Mouse (Mus musculus) small intestine, adult 2 months (tissue): ENCODE results near the gene Eya2. TPM values are rescaled to one million over a fixed set of nuclear protein-coding genes. Genes with fewer than 3 reads are reported as not detected.

Experiments
- H3K27ac ChIP-seq: fragments of 200-500 bp; 2 replicates; pipeline ENCODE4 v1.5.1; 2012; ENCODE audit warnings: low read depth, low read length, control low read depth, inconsistent platforms; ENCODE audit not compliant: insufficient read depth
- H3K27me3 ChIP-seq: fragments of 200-500 bp; 2 replicates; pipeline ENCODE4 v1.6.1; 2012; ENCODE audit warnings: mild to moderate bottlenecking, moderate library complexity, low read length, inconsistent platforms; ENCODE audit not compliant: control insufficient read depth, insufficient read depth
- H3K36me3 ChIP-seq: fragments of 200-500 bp; 2 replicates; pipeline ENCODE4 v1.6.1; 2012; ENCODE audit warnings: mild to moderate bottlenecking, low read length, control low read depth, inconsistent platforms; ENCODE audit not compliant: control insufficient read depth, insufficient read depth
- H3K4me1 ChIP-seq: fragments of 200-500 bp; 2 replicates; pipeline ENCODE4 v1.6.1; 2012; ENCODE audit warnings: low read length, inconsistent platforms, mixed read lengths; ENCODE audit not compliant: control insufficient read depth, insufficient read depth, insufficient read length
- H3K4me3 ChIP-seq: fragments of 200-500 bp; 2 replicates; pipeline ENCODE4 v1.5.1; 2012; ENCODE audit warnings: low read depth, mild to moderate bottlenecking, control low read depth, inconsistent platforms, low read length, moderate library complexity
- CTCF ChIP-seq: fragments of 200-500 bp; IDR thresholded peaks from 2 replicates; pipeline ENCODE4 v1.5.1; 2012; ENCODE audit warnings: low read depth, mild to moderate bottlenecking, control low read depth, inconsistent platforms, low read length, moderate library complexity, mixed read lengths; ENCODE audit not compliant: insufficient replicate concordance, insufficient read length; ENCODE audit errors: extremely low read depth
- POLR2A ChIP-seq: fragments of 200-500 bp; IDR thresholded peaks from 2 replicates; pipeline ENCODE4 v1.6.1; 2012; ENCODE audit warnings: low read depth, mild to moderate bottlenecking, control low read depth, inconsistent platforms, low read length, moderate library complexity
- WGBS: fragments of 180-500 bp; shearing (Covaris S2); methylation state at CpG from one replicate; pipeline ENCODE4 v1.1.7; 2018; 5-methylcytosine and 5-hydroxymethylcytosine counted together
- polyA plus RNA-seq: library from polyadenylated mRNA; depleted of rRNA; stranded (reverse); fragments of >200 nt; gene quantifications from 2 replicates; pipeline ENCODE4 v1.2.3, GENCODE M21; 2012

Eya2 gene
- polyA plus RNA-seq, 1 experiment, result 0.93 TPM

DNA sequence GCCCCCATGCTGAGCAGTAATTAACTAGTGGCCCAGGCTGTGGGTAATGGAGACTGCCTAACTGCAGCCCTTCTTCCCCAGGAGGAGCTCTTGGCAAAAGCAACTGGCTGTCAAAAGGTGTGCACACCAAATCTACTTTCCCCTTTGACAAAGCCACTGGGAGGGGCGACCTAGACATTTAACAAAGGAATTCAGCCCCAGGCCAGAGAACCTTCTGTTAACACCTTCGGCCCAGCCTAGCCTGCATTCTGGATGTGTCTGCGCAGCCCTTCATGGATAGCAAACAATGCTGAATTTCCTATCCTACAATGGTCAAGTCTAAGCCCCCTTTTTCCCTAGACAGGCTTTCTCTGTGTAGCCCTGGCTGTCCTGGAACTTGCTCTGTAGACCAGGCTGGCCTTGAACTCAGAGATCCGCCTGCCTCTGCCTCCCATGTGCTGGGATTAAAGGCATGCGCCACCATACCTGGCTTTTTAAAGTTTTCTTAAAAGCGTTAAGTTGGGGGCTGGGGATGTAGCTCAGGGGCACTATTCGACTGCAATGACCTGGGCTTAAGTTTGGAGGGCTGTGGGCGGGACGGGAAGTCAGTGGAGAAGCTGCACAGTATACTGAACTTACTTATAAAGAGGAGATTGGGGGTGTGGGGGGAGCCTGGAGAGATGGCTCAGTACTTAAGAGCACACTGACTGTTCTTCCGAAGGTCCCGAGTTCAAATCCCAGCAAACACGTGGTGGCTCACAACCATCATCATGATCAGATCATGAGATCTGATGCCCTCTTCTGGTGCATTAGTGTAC, 213.5 kb downstream of the Eya2 start:
- Histone ChIP-seq H3K27me3 (no peaks in the 10 kb centered on the region), H3K4me3 (no peak overlapping the region), H3K4me1 (no peaks in the 10 kb centered on the region), H3K27ac (no peak overlapping the region), H3K36me3 (peaks cover 72% of the 10 kb centered on the region)
- 97% methylated on average over 12 of the region's 12 CpGs for WGBS
- TF ChIP-seq POLR2A (no peak), CTCF (no peak)

DNA sequence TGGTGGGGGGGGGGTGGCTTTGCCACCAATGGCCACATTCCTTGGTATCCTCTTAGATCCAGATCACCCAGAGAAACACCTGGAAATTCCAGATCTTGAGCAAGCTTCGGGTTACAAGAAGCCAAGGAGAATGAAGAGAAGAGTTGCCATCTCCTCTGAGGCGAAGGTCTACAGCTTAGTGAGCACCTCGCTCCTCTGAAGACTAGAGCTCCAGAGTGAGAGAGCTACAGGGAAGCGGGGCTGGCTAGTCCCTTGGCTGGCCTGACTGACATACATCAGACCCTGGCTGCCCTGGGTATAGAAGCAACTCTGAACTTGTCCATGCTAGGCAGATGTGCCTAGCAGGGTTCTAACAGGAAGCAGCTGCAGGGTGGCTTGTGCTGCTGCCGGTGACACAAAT, 214.3 kb downstream of the Eya2 start:
- Histone ChIP-seq H3K27ac (no peak overlapping the region), H3K4me3 (no peak overlapping the region), H3K36me3 (peaks cover 76% of the 10 kb centered on the region), H3K4me1 (no peaks in the 10 kb centered on the region), H3K27me3 (no peaks in the 10 kb centered on the region)
- TF ChIP-seq POLR2A (no peak), CTCF (no peak)
- 93% methylated on average over 5 of the region's 5 CpGs for WGBS

DNA sequence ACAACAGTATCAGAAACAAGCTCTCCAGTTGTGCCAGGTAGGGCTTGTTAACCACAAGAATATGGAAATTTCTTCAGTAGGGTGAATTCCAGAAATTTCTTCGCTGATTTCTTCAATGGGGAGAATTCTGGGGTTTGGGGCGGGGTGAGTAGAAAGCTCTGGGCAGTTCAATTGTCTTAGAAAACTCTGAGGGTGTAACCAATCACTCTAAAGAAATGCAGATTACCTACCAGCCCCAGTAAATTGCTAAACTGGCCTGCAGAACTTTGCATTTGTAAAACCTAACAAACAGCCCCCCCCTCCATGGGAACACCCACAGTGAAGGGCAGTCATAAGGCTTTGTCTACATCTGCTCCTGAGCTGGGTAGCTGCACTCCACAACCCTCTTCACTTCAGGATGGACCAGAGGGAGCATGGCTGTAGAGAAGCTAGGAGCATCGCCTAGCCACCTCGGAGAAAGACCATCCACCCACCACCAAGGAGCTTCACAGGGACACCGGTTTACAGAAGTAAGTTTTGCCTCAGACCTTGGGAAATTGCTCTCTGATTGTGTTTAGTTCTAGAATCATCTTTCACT, 215.2 kb downstream of the Eya2 start:
- Histone ChIP-seq H3K27me3 (no peaks in the 10 kb centered on the region), H3K27ac (no peak overlapping the region), H3K4me3 (no peak overlapping the region), H3K36me3 (peaks cover 74% of the 10 kb centered on the region), H3K4me1 (no peaks in the 10 kb centered on the region)
- 92% methylated on average over 5 of the region's 5 CpGs for WGBS
- TF ChIP-seq CTCF, result no peak
- no peak for TF ChIP-seq POLR2A

DNA sequence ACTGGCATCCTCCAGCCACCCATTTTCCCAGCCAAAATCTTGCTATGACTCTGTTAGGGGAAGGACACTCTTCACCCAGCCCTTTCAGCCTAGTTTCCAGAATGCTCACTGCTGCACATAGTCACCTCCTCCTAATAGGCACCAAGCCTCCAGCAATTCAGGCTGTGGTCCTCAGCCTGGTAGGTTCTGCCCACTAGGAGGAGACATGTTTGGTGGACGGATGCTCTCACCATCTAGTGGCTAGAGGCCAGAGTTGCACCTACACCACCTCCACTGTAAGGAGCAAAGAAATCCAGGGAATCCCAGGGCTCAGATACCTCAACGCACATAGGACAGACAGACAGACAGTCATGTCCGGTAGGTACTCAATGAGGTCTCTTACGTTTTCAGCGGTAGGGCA, 216.7 kb downstream of the Eya2 start:
- WGBS, result 67% methylated on average over 5 of the region's 5 CpGs
- Histone ChIP-seq H3K27ac (no peak overlapping the region), H3K36me3 (peaks cover 65% of the 10 kb centered on the region), H3K4me3 (no peak overlapping the region), H3K4me1 (no peaks in the 10 kb centered on the region), H3K27me3 (no peaks in the 10 kb centered on the region)
- TF ChIP-seq CTCF, result peak; percentile 57; the same call in 1 of the 2 replicates
- no peak for TF ChIP-seq POLR2A

DNA sequence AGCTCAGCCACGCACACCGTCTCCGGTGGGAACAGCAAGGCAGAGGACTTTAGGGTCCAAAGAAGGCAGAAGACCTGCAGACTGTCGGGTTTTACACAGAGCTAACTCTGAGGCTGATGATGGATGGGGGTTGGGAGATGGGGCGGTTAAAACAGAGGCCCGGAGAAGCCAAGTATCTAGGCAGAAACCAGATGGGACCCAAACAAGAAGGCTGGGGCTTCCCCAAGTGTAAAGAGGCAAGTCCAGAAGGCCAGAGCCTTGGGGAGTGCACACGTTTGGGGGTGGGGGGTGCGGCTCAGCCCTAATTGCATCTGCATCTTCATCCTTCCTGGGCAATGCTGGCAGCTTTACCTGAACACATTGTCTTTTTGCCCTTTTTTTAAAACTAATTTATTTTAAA, 218.1 kb downstream of the Eya2 start:
- H3K4me1 ChIP-seq, result no peaks in the 10 kb centered on the region
- 85% methylated on average over 8 of the region's 8 CpGs for WGBS
- no peak overlapping the region for H3K4me3 ChIP-seq
- H3K27me3 ChIP-seq, result no peaks in the 10 kb centered on the region
- peaks cover 60% of the 10 kb centered on the region for H3K36me3 ChIP-seq
- TF ChIP-seq CTCF (no peak), POLR2A (no peak)
- no peak overlapping the region for H3K27ac ChIP-seq

DNA sequence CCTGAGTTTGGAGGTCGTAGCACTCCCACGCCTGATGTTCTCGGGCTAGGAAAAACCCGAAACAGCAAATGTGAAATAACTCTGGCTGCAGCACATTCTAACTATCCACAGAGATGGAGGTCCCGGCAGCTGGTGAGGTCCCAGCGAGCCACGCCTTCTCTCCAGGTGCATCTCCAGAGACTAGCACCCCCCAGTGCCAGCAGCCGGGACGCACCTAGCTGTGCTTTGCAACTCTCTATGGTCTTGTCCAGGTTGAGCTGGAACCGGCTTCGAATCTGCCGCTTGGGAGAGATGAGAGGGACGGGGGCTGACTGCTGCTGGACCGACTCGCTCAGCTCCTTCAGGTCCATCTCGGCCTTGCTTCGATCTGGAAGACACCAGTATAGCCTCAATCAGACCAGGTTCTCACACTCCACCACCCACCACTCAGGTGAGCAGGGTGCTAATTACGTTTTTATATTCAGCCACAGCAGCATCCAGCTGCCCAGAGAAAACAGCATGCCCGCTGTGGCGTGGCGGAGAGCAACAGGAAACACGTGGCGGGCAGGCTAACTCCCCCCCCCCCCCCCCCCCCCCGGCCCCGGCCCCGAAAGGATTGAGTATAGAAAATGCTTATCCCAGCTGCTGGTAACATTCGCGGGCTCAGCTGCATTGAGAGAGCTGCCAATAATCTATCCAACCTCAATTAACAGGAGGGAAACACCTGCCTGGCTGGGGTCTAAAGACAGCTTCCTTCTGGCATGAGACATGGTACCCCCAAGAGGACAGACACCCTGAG, 220.5 kb downstream of the Eya2 start:
- 87% methylated on average over 28 of the region's 28 CpGs for WGBS
- H3K4me3 ChIP-seq, result no peak overlapping the region
- H3K4me1 ChIP-seq, result no peaks in the 10 kb centered on the region
- H3K27ac ChIP-seq, result no peak overlapping the region
- TF ChIP-seq POLR2A (no peak), CTCF (no peak)
- H3K27me3 ChIP-seq, result no peaks in the 10 kb centered on the region
- H3K36me3 ChIP-seq, result peaks cover 55% of the 10 kb centered on the region

DNA sequence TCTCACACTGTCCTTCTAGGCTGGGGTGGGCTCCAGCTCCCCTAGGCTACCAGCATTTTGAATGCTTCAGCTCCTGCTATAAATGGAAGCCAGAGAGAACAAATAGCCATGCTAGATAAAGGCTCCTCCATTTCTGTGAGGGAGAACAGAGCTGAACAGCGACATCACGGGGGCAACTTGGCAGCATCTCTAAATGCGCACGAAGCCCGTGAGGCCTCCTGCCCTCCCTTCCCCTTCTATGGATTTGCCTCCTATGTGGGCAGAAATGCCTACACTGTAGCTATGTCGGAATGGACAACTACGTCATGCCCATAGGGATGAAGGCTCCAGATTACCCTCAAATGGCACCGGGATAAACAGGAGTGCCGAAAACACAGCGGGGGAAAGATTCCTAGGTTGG, 222.6 kb downstream of the Eya2 start:
- Histone ChIP-seq H3K4me1 (no peaks in the 10 kb centered on the region), H3K4me3 (no peak overlapping the region), H3K27ac (no peak overlapping the region), H3K27me3 (no peaks in the 10 kb centered on the region), H3K36me3 (peaks cover 46% of the 10 kb centered on the region)
- no peak for TF ChIP-seq CTCF
- 96% methylated on average over 10 of the region's 10 CpGs for WGBS
